Mouse (Mus musculus) monocyte, adult 2 months (primary cell): ENCODE results near the gene Kcnj12.

ENCODE experiments used
- DNase-seq, 2 experiments: peaks; one replicate each; pipeline ENCODE4 v3.0.0; 2022; ENCODE audit warnings: low spot score in 2 of 2, low read depth in 1 of 2

The Kcnj12 gene

GRCm38 (mm10) chr11:61022550-61023391 lies at the start of gene Kcnj12:
Gene Kcnj12 (plus strand): TSS chr11:61022564.
- DNase-seq: no peak

- no peak for DNase-seq
Measured at GRCm38 (mm10) chr11:60975097-60975496, 47.3 kb upstream of the Kcnj12 start.

- no peak for DNase-seq
Measured at GRCm38 (mm10) chr11:60976234-60976633, 46.1 kb upstream of the Kcnj12 start.

GRCm38 (mm10) chr11:60976742-60977141 lies 45.6 kb upstream of the Kcnj12 start:
- no peak for DNase-seq

GRCm38 (mm10) chr11:60977153-60977552 lies 45.2 kb upstream of the Kcnj12 start:
- DNase-seq: no peak

- no peak for DNase-seq
Measured at GRCm38 (mm10) chr11:60978658-60979057, 43.7 kb upstream of the Kcnj12 start.

- no peak for DNase-seq
Measured at GRCm38 (mm10) chr11:60979788-60980187, 42.6 kb upstream of the Kcnj12 start.

GRCm38 (mm10) chr11:60981693-60982486 lies 40.5 kb upstream of the Kcnj12 start:
- DNase-seq: no peak

GRCm38 (mm10) chr11:60984912-60985558 lies 37.3 kb upstream of the Kcnj12 start:
- DNase-seq: no peak

GRCm38 (mm10) chr11:60990428-60990827 lies 31.9 kb upstream of the Kcnj12 start:
- DNase-seq: no peak

- no peak for DNase-seq
Measured at GRCm38 (mm10) chr11:61002736-61003135, 19.6 kb upstream of the Kcnj12 start.

- DNase-seq: no peak
Measured at GRCm38 (mm10) chr11:61004046-61004445, 18.3 kb upstream of the Kcnj12 start.

GRCm38 (mm10) chr11:61004781-61005180 lies 17.6 kb upstream of the Kcnj12 start:
- DNase-seq: no peak

GRCm38 (mm10) chr11:61005345-61005744 lies 17.0 kb upstream of the Kcnj12 start:
- no peak for DNase-seq

- no peak for DNase-seq
Measured at GRCm38 (mm10) chr11:61011736-61012294, 10.5 kb upstream of the Kcnj12 start.

GRCm38 (mm10) chr11:61016866-61017398 lies 5.4 kb upstream of the Kcnj12 start:
- DNase-seq: no peak

- DNase-seq: no peak
Measured at GRCm38 (mm10) chr11:61021129-61021528, 1.2 kb upstream of the Kcnj12 start.

- no peak for DNase-seq
Measured at GRCm38 (mm10) chr11:61021676-61022549, 451 bp upstream of the Kcnj12 start.

- no peak for DNase-seq
Measured at GRCm38 (mm10) chr11:61023416-61024200, 1.2 kb downstream of the Kcnj12 start.
